Mouse (Mus musculus): ENCODE data around the gene Hsp90aa1. TPM values are rescaled to one million over a fixed set of nuclear protein-coding genes. Genes with fewer than 3 reads are reported as not detected.

Gene Hsp90aa1
- polyA plus RNA-seq (2014; fragmentation: Illumina TruSeq; extraction: RNeasy Lipid Tissue Mini Kit (QIAGEN cat#74804); ENCODE audit: low read depth, low replicate concordance), result 345 TPM

DNA sequence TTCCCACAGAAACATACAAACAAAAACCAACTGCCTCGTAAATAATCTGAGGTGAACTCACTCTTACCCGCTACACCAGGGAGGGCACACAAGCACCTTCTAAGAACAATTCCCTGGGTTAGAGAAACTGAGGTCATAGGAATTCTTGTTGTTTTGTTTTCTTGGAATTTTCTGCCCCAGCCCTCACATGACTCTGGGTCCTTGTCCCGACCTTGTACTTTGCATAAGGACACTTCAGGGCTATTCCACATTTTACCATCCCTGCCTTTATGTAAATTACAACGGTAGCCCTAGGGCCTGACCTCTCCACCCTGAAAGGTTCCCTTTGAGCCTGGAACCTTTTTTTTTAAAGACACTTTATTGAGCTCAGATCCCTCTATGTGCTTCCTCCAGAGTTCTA is at the start of gene Hsp90aa1:
TSS of gene Hsp90aa1 (minus strand) at position 173 of the 400 bp plus-strand sequence.

DNA sequence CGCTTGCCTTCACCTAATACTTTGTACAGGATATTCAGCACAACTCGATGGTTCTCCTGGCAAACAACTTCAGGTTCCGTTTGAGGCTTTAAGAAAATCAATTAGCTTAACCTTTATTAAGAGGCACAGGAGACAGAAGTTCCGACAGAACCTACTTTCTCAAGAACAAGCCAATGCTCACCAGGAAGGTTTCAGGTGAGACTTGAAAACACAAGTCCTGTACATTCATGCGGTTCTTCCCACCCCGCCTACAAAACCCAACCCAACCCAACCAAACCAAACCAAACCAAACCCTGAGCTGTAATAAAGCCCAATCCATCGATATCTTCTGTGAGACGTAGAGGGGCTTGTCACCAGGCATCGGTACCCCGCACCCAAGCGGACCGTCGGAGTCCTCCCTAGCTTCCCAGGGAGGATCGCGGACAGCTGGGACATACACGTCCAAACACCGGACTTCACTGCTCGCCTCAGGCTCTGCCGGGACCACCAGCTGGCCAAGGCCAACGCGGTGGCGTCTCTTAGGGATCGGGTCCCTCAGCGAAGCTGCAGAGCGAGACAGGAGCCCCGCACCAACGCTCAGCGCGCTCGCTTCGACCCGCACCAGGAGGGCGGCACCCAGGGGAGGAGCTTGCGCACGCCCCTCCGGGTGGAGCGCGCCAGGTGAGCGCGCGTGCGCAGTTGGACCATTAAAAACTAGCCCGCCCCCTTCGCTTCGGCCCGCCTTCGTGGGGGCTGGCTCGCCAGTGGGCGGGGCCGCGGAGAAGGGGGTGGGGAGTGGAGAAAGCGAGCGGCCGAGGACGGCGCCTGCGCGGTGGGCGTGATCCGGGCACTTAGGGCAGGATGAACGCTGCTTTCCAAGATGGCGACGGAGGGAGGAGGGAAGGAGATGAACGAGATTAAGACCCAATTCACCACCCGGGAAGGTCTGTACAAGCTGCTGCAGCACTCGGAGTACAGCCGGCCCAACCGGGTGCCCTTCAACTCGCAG is 34.9 kb upstream of the Hsp90aa1 start, which contains the start of gene Wdr20:
TSS of gene Wdr20 (plus strand) at position 775 of the 988 bp plus-strand sequence.

DNA sequence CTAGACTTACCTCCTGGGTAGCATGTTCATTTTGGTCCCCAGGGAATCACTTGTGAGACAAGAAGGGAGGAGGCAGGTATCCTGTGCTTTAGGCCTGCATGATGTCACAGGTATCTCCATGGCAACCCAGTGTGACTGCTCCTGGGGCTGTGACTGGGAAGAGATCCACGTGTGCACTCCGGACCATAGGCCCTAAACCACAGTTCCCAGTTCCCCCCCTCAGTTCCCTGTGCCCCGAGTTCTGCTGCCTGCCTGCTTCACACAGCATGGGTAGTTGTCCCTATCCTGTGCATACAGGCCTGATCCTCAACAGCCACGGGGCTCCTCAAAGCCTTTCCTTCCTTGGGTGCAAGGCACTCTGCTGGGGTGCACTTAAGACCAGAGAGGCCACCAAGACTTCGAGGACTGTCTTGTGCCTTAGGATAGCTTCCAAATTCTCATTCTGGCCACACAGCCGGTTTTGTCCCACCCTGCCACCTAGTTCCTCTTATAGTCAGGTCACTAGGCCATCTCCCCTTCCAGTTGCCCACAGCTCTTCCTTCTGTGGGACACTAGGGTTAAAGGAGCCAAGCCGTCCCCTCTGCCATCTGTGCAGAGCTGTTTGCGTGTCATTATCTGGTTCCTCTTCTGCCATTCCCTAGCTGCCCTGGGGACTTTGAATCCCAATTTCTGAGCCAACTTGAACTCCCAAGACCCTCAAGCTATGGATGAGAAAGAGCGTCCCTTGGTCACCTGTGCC is 19.8 kb downstream of the Hsp90aa1 start, which contains the start of gene 1700001K19Rik:
TSS of gene 1700001K19Rik (minus strand) at position 59 of the 739 bp plus-strand sequence.

Other genes starting within 250 kb of the Hsp90aa1 start
- gene Dync1h1, start 101.3 kb downstream of the Hsp90aa1 start, polyA plus RNA-seq (2014; fragmentation: Illumina TruSeq; extraction: RNeasy Lipid Tissue Mini Kit (QIAGEN cat#74804); ENCODE audit: low read depth, low replicate concordance), result 2.1 TPM
- not detected for gene 1700001K19Rik, start 20.1 kb downstream of the Hsp90aa1 start, polyA plus RNA-seq (2014; fragmentation: Illumina TruSeq; extraction: RNeasy Lipid Tissue Mini Kit (QIAGEN cat#74804); ENCODE audit: low read depth, low replicate concordance)
- 21.1 TPM for gene Wdr20, start 35.2 kb upstream of the Hsp90aa1 start, polyA plus RNA-seq (2014; fragmentation: Illumina TruSeq; extraction: RNeasy Lipid Tissue Mini Kit (QIAGEN cat#74804); ENCODE audit: low read depth, low replicate concordance)
- not detected for gene Mok, start 138.2 kb upstream of the Hsp90aa1 start, polyA plus RNA-seq (2014; fragmentation: Illumina TruSeq; extraction: RNeasy Lipid Tissue Mini Kit (QIAGEN cat#74804); ENCODE audit: low read depth, low replicate concordance)
- gene Zfp839, start 147.5 kb upstream of the Hsp90aa1 start, polyA plus RNA-seq (2014; fragmentation: Illumina TruSeq; extraction: RNeasy Lipid Tissue Mini Kit (QIAGEN cat#74804); ENCODE audit: low read depth, low replicate concordance), result 4.6 TPM
- gene Cinp, start 186.4 kb upstream of the Hsp90aa1 start, polyA plus RNA-seq (2014; fragmentation: Illumina TruSeq; extraction: RNeasy Lipid Tissue Mini Kit (QIAGEN cat#74804); ENCODE audit: low read depth, low replicate concordance), result 19.4 TPM
- 2.1 TPM for gene Tecpr2, start 186.5 kb upstream of the Hsp90aa1 start, polyA plus RNA-seq (2014; fragmentation: Illumina TruSeq; extraction: RNeasy Lipid Tissue Mini Kit (QIAGEN cat#74804); ENCODE audit: low read depth, low replicate concordance)

Measured in liver, adult 10 weeks (tissue).